Mouse (Mus musculus) mesoderm, embryonic 11.5 days (tissue): ENCODE measurements at regions not wholly inside any gene's neighbourhood (a gene's known extent, or its start where the extent isn't known, plus 50 kb on each side); places are given as distances from the start of the nearest gene placed in this dataset.
"Not testable (repeated sequence)": the region's sequence is repeated elsewhere in the genome, so short reads cannot be mapped to it uniquely, and the experiment has no call there.

Experiments
- DNase-seq: peaks from one replicate; pipeline ENCODE4 v3.0.0-alpha.2; 2012; ENCODE audit warnings: low read depth, low spot score

- not testable (repeated sequence) for DNase-seq
Observed at GRCm38 (mm10) chr14:53439643-53440042, 814.3 kb downstream of the Dad1 start.

- DNase-seq: not testable (repeated sequence)
Observed at GRCm38 (mm10) chr14:53430130-53430529, 823.8 kb downstream of the Dad1 start.

- not testable (repeated sequence) for DNase-seq
Observed at GRCm38 (mm10) chr14:53428447-53428846, 825.5 kb downstream of the Dad1 start.

- DNase-seq: not testable (repeated sequence)
Observed at GRCm38 (mm10) chr14:53427636-53428035, 826.3 kb downstream of the Dad1 start.

- DNase-seq: not testable (repeated sequence)
Observed at GRCm38 (mm10) chr14:53416955-53417354, 836.9 kb downstream of the Dad1 start.

- not testable (repeated sequence) for DNase-seq
Observed at GRCm38 (mm10) chr14:53407500-53408227, 846.2 kb downstream of the Dad1 start.

- DNase-seq: not testable (repeated sequence)
Observed at GRCm38 (mm10) chr14:53390307-53390706, 863.6 kb downstream of the Dad1 start.

GRCm38 (mm10) chr14:53374591-53374990 is 879.0 kb upstream of the Olfr1507 start:
- not testable (repeated sequence) for DNase-seq

- not testable (repeated sequence) for DNase-seq
Observed at GRCm38 (mm10) chr14:53373777-53374468, 878.4 kb upstream of the Olfr1507 start.

GRCm38 (mm10) chr14:53369776-53370175 is 874.2 kb upstream of the Olfr1507 start:
- no peak for DNase-seq

GRCm38 (mm10) chr14:53367420-53367819 is 871.9 kb upstream of the Olfr1507 start:
- not testable (repeated sequence) for DNase-seq

GRCm38 (mm10) chr14:53363995-53364394 is 868.4 kb upstream of the Olfr1507 start:
- DNase-seq: not testable (repeated sequence)

- not testable (repeated sequence) for DNase-seq
Observed at GRCm38 (mm10) chr14:53362054-53362453, 866.5 kb upstream of the Olfr1507 start.

- not testable (repeated sequence) for DNase-seq
Observed at GRCm38 (mm10) chr14:53357498-53357897, 861.9 kb upstream of the Olfr1507 start.

- DNase-seq: not testable (repeated sequence)
Observed at GRCm38 (mm10) chr14:53356783-53357182, 861.2 kb upstream of the Olfr1507 start.

GRCm38 (mm10) chr14:53351457-53351856 is 855.9 kb upstream of the Olfr1507 start:
- not testable (repeated sequence) for DNase-seq

- DNase-seq: not testable (repeated sequence)
Observed at GRCm38 (mm10) chr14:53350780-53351179, 855.2 kb upstream of the Olfr1507 start.

- not testable (repeated sequence) for DNase-seq
Observed at GRCm38 (mm10) chr14:53349111-53349510, 853.6 kb upstream of the Olfr1507 start.

GRCm38 (mm10) chr14:53345568-53345967 is 850.0 kb upstream of the Olfr1507 start:
- DNase-seq: peak; percentile 54

GRCm38 (mm10) chr14:53343849-53344248 is 848.3 kb upstream of the Olfr1507 start:
- not testable (repeated sequence) for DNase-seq

- not testable (repeated sequence) for DNase-seq
Observed at GRCm38 (mm10) chr14:53339167-53339566, 843.6 kb upstream of the Olfr1507 start.

- not testable (repeated sequence) for DNase-seq
Observed at GRCm38 (mm10) chr14:53337446-53337845, 841.9 kb upstream of the Olfr1507 start.

- DNase-seq: not testable (repeated sequence)
Observed at GRCm38 (mm10) chr14:53336705-53337104, 841.2 kb upstream of the Olfr1507 start.
